Mouse (Mus musculus): ENCODE data around the gene Mtap. TPM values are rescaled to one million over a fixed set of nuclear protein-coding genes. Genes with fewer than 3 reads are reported as not detected.

The Mtap gene
- 26.9 and 27.2 TPM in 2 replicates for polyA plus RNA-seq (2015; fragmentation: Nextera tagmentation; extraction: Ambion mirVana)

DNA sequence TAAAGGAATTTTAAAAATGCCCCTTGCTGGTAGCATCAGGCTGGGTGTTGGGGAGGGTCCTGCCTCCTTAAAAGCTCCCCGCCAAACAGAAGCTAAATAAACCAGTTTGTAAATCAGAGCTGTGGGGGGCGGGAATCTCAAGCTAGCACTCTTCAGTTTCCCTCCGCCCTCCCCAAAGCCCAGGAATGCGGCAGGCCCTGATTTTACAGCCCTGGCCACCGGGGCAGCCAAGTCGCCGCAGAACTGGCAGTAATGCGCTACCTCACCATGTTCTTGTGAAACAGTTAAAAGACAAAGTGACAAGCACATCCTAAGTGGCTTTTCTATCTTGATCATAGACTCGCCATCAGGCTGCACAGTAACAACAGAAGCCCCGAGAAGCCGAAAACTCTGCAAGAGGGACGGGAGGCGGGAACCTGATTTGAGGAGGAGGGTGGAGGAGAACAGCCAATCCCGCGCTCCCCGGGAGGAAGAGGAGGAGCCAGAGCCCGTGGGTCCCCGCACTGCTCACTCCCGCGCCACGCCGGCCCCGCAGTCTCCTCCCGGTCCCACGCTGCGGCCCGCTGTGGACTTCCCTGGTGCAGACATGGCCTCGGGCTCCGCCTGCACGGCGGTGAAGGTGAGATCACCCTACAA is at the start of gene Mtap:
Mtap (plus strand) TSS at position 217 of the 636 bp plus-strand sequence.
- Histone ChIP-seq H3K36me3 (no peaks in the 10 kb centered on the region), H3K4me1 (replicated peaks) (peaks cover 20% of the 10 kb centered on the region), H3K27ac (replicated peaks) (peak within 1 kb of the TSS; percentile 82), H3K9ac (peak within 1 kb of the TSS; percentile 79), H3K27me3 (no peaks in the 10 kb centered on the region), H3K4me2 (peak within 1 kb of the TSS; percentile 83), H3K4me3 (peak within 1 kb of the TSS; percentile 82), H3K9me3 (no peaks in the 10 kb centered on the region)
- WGBS, result under 1% methylated on average over 31 of the region's 31 CpGs
- peak; percentile 96 for ATAC-seq (ENCODE audit: low FRiP score, low read depth)

DNA sequence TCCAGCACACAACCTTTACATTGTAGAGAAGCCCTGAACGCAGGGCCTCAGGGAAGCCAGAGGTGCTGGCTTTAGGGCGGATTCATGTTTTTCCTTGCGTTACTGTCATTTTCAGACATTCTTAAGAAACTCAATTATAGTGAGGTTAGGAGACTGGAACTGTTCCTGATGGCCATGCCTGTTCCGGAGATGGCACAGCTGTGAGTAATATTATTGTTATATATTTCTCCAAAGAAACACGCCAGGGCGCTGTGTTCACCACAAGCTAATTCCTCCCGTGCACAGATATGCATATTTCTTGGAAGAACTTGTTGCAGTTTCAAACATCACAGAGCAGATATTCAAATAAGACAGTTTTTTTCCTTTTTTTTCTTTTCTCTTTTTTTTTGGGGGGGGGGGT is 47.8 kb upstream of the Mtap start:
- WGBS, result 96% methylated on average over 7 of the region's 7 CpGs
- no peak overlapping the region for H3K4me2 ChIP-seq
- no peak overlapping the region for H3K27ac ChIP-seq (replicated peaks)
- no peaks in the 10 kb centered on the region for H3K36me3 ChIP-seq
- no peak overlapping the region for H3K9ac ChIP-seq
- H3K4me1 ChIP-seq (replicated peaks), result no peaks in the 10 kb centered on the region
- ATAC-seq (ENCODE audit: low FRiP score, low read depth), result no peak
- no peaks in the 10 kb centered on the region for H3K27me3 ChIP-seq
- no peaks in the 10 kb centered on the region for H3K9me3 ChIP-seq
- H3K4me3 ChIP-seq, result no peak overlapping the region

DNA sequence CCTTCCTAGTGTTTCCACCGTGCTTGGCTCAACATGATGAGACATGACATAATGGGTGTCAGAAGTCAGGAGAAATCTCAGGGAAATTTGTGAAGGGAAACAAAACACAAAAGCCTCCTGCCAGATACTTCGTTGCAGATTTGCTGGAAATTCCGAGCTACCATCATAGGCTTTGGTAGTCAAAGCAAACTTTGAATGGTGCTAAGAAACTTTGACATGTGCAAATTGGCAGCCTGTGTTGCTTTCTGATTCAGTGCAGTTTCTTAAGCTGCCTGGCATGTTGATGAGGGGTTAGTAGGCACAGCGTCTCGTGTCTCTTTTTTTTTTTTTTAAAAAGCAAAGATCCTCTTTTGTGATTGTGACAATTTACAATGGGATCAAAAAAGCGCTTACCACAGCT is 46.7 kb upstream of the Mtap start:
- no peaks in the 10 kb centered on the region for H3K27me3 ChIP-seq
- WGBS, result 56% methylated on average over 6 of the region's 6 CpGs
- H3K9ac ChIP-seq, result no peak overlapping the region

DNA sequence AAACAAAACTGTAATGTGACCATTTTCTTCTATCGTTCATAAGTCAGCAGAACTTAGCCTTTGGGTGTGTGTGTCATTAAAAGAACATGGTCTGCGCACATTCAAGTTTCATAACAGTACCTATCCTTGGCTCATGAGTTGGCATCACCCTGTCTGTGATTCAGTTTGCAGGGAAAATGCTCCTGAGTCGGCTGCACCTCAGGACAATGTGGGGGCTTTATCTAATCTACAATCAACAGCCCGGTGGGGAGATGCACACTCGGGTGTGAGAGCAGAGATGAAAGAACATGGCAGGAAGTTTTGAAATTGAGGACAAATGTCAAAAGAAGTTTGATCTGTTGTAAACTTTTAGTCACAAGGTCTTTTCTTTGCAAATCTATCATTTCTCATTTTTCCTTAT is 44.8 kb upstream of the Mtap start:
- H3K9me3 ChIP-seq, result no peaks in the 10 kb centered on the region
- H3K4me3 ChIP-seq, result no peak overlapping the region
- no peaks in the 10 kb centered on the region for H3K36me3 ChIP-seq
- 80% methylated on average over 5 of the region's 5 CpGs for WGBS
- H3K4me2 ChIP-seq, result no peak overlapping the region
- H3K4me1 ChIP-seq (replicated peaks), result no peaks in the 10 kb centered on the region
- H3K9ac ChIP-seq, result no peak overlapping the region
- H3K27me3 ChIP-seq, result no peaks in the 10 kb centered on the region
- no peak for ATAC-seq (ENCODE audit: low FRiP score, low read depth)
- no peak overlapping the region for H3K27ac ChIP-seq (replicated peaks)

More for the DNA sequence above, 46.7 kb upstream of the Mtap start:
- no peak for ATAC-seq (ENCODE audit: low FRiP score, low read depth)
- Histone ChIP-seq H3K27ac (replicated peaks) (no peak overlapping the region), H3K4me3 (no peak overlapping the region), H3K4me2 (no peak overlapping the region), H3K36me3 (no peaks in the 10 kb centered on the region), H3K9me3 (no peaks in the 10 kb centered on the region), H3K4me1 (replicated peaks) (no peaks in the 10 kb centered on the region)

DNA sequence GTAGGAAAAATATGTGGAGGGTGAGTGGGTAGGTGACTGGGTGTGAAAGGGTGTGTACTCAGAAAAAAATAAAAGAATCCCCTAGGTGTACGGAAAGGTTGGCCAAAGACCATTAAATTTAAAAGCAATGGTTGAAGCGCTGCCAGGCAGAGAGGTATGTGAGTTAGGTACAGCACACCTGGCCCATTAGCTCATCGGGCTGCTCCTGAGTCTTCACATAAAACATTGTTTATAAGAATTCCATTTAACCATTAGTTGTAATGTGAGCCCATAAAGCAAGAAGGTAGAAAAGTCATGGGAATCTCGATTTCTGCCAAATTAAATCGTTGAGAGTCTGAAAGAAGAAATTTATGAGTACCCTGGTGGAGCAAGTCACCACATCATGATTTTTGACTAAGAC is 42.1 kb upstream of the Mtap start:
- no peak overlapping the region for H3K4me3 ChIP-seq
- no peak overlapping the region for H3K4me2 ChIP-seq
- H3K27me3 ChIP-seq, result no peaks in the 10 kb centered on the region
- no peaks in the 10 kb centered on the region for H3K36me3 ChIP-seq
- no peak overlapping the region for H3K9ac ChIP-seq
- ATAC-seq (ENCODE audit: low FRiP score, low read depth), result no peak
- no peak overlapping the region for H3K27ac ChIP-seq (replicated peaks)
- H3K4me1 ChIP-seq (replicated peaks), result no peaks in the 10 kb centered on the region
- WGBS, result 92% methylated on average over 5 of the region's 5 CpGs
- no peaks in the 10 kb centered on the region for H3K9me3 ChIP-seq

DNA sequence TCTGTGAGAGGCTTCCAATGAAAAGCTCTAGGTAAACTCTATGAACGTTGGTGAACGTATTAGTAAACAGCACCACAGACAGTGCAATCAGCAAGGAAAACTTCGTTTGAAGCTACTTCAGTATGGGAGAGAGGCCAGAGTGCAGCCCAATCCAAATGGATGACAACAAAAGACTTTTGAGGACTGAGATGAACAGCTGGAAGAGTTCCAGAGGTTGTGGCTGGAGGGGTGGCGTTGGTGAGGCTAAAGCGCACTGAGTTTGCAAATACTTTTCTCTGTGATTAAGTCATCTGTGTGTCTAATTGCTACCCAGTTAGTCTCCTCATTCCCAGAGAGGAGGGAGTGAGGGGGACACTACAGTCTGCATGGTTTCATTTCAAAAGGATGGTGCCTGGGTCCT is 38.7 kb upstream of the Mtap start:
- Histone ChIP-seq H3K9me3 (no peaks in the 10 kb centered on the region), H3K4me2 (no peak overlapping the region), H3K27ac (replicated peaks) (no peak overlapping the region), H3K9ac (no peak overlapping the region), H3K4me1 (replicated peaks) (no peaks in the 10 kb centered on the region), H3K36me3 (no peaks in the 10 kb centered on the region), H3K27me3 (no peaks in the 10 kb centered on the region), H3K4me3 (no peak overlapping the region)
- 49% methylated on average over 5 of the region's 5 CpGs for WGBS
- no peak for ATAC-seq (ENCODE audit: low FRiP score, low read depth)

DNA sequence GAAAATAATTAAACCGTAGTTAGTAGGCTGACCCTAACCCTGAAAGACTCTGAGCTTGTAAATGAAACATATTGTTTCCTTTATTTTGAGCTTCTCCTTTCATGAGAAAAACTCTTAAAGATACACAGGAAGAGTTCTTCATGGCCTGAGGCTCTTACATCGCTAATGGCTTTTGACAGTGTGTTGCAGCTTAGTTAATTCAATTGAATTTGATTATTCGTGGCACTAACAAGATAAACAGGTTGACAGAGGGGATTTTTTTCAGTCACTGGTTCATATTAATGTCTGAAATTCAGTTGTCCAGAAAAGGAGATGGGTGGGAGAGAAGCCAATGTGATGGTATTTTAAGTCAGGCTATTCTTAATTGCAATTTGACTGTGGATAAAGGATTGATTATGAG is 35.6 kb upstream of the Mtap start:
- no peak for ATAC-seq (ENCODE audit: low FRiP score, low read depth)
- Histone ChIP-seq H3K27me3 (no peaks in the 10 kb centered on the region), H3K4me3 (no peak overlapping the region), H3K27ac (replicated peaks) (no peak overlapping the region), H3K36me3 (no peaks in the 10 kb centered on the region), H3K9me3 (no peaks in the 10 kb centered on the region), H3K4me2 (no peak overlapping the region), H3K4me1 (replicated peaks) (no peaks in the 10 kb centered on the region), H3K9ac (no peak overlapping the region)
- WGBS, result 51% methylated on average over 3 of the region's 3 CpGs

DNA sequence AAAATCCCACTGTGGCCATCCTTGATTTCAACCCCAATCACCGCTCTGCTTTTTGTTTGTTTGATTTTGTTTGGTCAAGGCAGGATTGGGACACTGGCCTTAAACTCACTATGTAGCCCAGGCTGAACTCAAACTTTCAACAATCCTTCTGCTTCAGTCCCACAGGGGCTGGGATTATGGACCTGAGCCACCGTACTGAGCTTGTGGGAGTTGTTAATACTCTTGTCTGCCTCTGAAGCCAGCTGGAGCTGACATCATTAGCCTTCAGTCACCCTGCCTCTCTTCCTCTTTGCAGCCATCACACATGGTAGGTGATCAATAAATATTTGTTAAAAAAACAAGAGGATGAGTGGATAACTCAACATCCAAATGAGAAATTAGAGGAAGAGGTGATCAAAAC is 34.6 kb upstream of the Mtap start:
- no peaks in the 10 kb centered on the region for H3K36me3 ChIP-seq
- no peak for ATAC-seq (ENCODE audit: low FRiP score, low read depth)
- no peak overlapping the region for H3K4me3 ChIP-seq
- H3K27ac ChIP-seq (replicated peaks), result no peak overlapping the region
- H3K9ac ChIP-seq, result no peak overlapping the region
- H3K4me2 ChIP-seq, result no peak overlapping the region
- H3K4me1 ChIP-seq (replicated peaks), result no peaks in the 10 kb centered on the region
- 68% methylated on average over 2 of the region's 2 CpGs for WGBS
- H3K27me3 ChIP-seq, result no peaks in the 10 kb centered on the region
- no peaks in the 10 kb centered on the region for H3K9me3 ChIP-seq

DNA sequence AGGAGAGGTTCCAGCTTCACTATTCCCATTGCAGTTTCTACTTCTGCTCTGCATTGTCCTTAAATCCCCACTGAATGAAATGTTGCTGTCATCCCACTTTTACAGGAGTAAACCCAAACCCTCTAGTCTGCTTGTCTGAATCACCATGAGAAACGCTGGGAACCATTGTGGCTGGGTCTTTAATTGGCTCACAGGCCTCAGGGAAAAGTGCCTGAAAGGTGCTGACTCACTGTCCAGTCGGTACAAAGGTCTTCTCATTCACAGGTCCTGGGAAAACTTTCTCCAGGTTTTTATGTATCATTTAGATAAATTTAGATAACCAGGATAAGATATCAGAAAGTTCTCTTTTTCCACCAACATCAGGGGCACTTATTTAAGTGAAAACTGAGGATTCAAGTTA is 31.4 kb upstream of the Mtap start:
- WGBS, result 56% methylated on average over 2 of the region's 2 CpGs
- Histone ChIP-seq H3K27me3 (no peaks in the 10 kb centered on the region), H3K9ac (no peak overlapping the region), H3K9me3 (no peaks in the 10 kb centered on the region), H3K4me1 (replicated peaks) (no peaks in the 10 kb centered on the region), H3K4me2 (no peak overlapping the region), H3K36me3 (no peaks in the 10 kb centered on the region), H3K27ac (replicated peaks) (no peak overlapping the region), H3K4me3 (no peak overlapping the region)
- ATAC-seq (ENCODE audit: low FRiP score, low read depth), result no peak

DNA sequence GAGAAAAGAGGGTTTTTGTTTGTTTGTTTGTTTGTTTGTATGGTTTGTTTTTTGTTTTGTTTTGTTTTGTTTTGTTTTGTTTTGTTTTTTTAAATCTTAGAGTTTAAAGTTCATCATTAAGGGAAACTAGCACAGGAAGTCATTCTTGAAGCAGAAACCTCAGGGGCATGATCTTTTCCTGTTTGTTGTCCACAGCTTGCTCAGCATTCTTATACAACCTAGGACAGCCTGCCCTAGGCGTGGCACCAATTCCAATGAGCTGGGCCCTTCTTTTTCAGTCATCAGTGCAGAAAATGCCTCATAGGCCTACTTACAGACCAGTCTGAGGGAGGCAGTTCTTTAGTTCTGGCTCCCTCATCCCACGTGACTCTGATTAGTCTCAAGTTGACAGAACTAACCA is 30.4 kb upstream of the Mtap start:
- Histone ChIP-seq H3K4me3 (no peak overlapping the region), H3K4me1 (replicated peaks) (no peaks in the 10 kb centered on the region), H3K9me3 (no peaks in the 10 kb centered on the region), H3K36me3 (no peaks in the 10 kb centered on the region), H3K9ac (no peak overlapping the region), H3K4me2 (no peak overlapping the region), H3K27me3 (no peaks in the 10 kb centered on the region), H3K27ac (replicated peaks) (no peak overlapping the region)
- ATAC-seq (ENCODE audit: low FRiP score, low read depth), result no peak
- WGBS, result 79% methylated on average over 2 of the region's 2 CpGs

DNA sequence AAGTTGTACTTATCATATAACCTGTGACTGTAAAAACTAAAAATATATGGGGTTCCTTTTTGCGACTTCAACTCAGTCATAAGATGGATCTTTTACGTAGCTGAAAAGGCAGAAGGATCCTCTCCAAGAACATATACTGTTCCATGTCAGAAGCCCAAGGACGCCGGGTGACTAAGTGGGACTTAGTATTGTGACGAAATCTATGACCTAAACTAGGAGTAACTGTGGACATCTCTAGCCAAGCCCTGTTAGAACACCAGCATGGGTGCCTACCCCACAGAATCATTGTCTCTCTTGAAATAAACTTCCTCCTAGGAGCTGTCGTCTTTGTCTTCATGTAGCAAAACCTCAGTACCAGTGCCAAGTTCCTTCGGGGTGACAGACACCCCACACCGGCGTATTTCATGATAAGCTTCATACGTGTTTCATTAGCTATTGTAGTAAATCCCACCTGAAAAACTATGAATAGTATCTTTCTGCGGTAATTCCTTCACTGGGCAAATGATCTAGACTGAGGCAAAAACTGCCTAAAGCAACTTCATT is 24.7 kb upstream of the Mtap start:
- Histone ChIP-seq H3K4me2 (no peak overlapping the region), H3K27me3 (no peaks in the 10 kb centered on the region; the same call in 1 of the 2 replicates), H3K9me3 (no peaks in the 10 kb centered on the region), H3K4me3 (no peak overlapping the region), H3K9ac (no peak overlapping the region), H3K4me1 (replicated peaks) (no peaks in the 10 kb centered on the region), H3K27ac (replicated peaks) (no peak overlapping the region), H3K36me3 (no peaks in the 10 kb centered on the region)
- no peak for ATAC-seq (ENCODE audit: low FRiP score, low read depth)
- WGBS, result 92% methylated on average over 11 of the region's 11 CpGs

DNA sequence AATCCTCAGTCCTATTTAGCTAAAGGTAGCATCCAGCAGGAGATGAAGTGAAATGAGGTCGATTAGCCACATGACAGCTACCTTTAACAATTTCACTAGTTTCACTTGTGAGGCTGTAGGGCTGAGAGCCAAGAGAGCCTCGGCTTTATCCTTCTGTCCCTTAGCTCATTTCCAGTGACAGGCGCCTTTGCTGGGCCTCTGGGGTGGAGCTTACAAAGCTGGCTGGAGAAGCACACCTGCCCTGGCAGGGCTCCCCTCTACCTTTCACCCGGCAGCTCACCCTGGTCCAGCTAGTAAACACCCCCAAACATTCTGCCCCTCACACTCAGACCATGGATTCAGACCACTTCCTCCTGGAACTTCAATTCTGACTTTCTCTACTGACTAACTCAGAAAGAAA is 24.1 kb upstream of the Mtap start:
- Histone ChIP-seq H3K27ac (replicated peaks) (no peak overlapping the region), H3K9me3 (no peaks in the 10 kb centered on the region), H3K4me1 (replicated peaks) (no peaks in the 10 kb centered on the region), H3K27me3 (no peaks in the 10 kb centered on the region; the same call in 1 of the 2 replicates), H3K36me3 (no peaks in the 10 kb centered on the region), H3K4me2 (no peak overlapping the region), H3K4me3 (no peak overlapping the region), H3K9ac (no peak overlapping the region)
- 62% methylated on average over 4 of the region's 4 CpGs for WGBS
- ATAC-seq (ENCODE audit: low FRiP score, low read depth), result no peak

DNA sequence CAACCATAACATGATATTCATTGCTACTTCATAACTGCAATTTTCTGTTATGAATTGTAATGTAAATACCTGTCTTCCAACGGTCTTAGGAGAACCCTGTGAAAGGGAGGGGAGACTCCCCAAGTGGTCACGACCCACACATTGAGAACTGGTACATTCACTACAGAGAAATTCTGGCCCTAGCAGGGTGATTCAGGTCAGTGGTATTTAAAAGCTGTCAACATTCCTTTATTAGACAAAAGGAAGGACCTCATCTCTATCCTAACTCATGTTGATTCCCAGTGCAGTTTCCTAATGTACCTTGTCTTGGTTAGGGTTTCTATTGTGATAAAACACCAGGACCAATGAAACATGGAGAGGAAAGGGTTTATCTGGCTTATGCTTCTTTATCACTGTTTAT is 20.9 kb upstream of the Mtap start:
- Histone ChIP-seq H3K36me3 (no peaks in the 10 kb centered on the region), H3K4me1 (replicated peaks) (no peaks in the 10 kb centered on the region), H3K4me3 (no peak overlapping the region), H3K27me3 (no peaks in the 10 kb centered on the region; the same call in 1 of the 2 replicates), H3K4me2 (no peak overlapping the region), H3K27ac (replicated peaks) (no peak overlapping the region), H3K9ac (no peak overlapping the region), H3K9me3 (no peaks in the 10 kb centered on the region)
- no peak for ATAC-seq (ENCODE audit: low FRiP score, low read depth)
- 83% methylated on average over 2 of the region's 2 CpGs for WGBS
